Mouse (Mus musculus): ENCODE measurements around the gene Cks2.

Gene Cks2

DNA sequence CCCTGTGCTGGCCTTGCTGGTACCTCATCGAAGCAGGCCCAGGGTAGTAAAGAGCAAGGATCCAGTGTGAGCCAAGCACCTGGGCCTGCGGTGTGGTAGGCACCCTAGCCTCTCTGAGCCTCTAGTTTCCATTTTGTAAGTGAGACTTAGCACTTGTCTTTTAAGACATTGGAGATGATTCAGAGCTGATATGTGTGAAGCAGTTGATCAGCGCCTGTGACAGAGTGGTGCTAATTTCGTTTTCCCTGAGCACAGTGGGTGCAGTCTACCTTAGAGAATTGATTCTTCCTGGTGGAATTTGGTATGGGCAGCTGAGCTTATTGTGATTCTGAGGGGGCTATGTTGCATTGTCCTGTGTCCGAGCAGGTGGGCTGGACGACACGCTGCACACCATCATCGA is 36.6 kb downstream of the Cks2 start:
- DNase-seq = no peak

- DNase-seq = peak; percentile 60
These were observed 40.4 kb downstream of the Cks2 start for GRCm38 (mm10) chr13:51685290-51685966.

- DNase-seq = no peak
These were observed 41.9 kb downstream of the Cks2 start for GRCm38 (mm10) chr13:51686966-51687365.

DNA sequence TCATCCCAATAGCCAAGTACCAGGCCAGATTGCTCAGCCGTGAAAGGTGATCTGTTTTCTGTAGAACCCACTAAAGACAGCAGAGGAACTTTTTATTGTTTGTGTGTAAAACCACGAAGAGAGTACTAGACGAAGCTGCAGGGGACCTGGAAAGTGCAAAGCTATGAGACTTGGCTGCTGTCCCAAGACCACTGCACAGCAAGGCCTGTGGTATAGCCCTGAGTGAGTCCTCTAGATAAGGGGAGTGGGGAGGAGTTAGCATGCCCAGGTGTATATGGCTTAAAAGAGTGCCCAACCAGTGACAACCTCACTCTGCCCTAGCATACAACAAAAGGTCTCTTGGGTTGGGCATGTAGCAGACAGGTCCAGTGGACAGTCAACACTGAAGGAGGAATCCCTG is 43.7 kb downstream of the Cks2 start:
- no peak for DNase-seq

DNA sequence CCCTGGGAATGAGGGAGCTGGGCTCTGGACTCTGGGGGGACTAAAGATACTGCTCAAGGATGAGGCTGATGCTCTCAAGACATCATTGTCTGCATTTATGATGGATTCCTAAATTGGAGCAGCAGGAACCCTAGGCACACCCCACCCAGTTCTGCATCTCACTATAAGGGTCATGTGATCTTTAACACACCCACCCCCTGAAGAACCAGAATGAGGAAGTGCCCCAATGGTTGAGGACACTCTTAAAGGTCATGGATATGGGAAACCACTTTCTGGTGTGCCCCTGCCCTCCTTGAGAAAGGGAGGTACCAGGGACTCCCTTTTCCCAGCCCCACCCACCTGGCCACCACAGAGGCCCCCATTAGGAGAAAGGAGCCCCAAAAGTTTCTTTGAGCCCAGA is 51.4 kb downstream of the Cks2 start:
- DNase-seq = no peak

DNA sequence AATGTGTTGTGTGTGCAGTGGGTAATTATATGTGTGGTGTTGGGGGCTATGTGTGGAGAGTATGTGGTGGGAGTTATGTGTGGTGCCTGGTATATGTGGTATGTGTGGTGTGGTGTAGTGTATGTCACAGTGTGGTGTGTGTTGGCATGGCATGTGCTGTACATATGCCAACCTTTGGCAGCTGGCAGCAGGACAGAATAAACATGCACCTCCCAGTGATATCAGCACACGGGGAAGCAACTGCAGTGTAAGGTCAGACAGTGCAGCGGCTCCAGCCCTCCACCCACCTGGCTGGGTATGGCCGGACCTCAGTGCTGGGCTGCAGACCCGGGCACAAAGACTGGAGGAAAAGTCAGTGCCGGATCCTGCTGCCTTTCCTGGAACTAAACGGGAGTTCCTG is 52.4 kb downstream of the Cks2 start:
- DNase-seq = no peak

DNA sequence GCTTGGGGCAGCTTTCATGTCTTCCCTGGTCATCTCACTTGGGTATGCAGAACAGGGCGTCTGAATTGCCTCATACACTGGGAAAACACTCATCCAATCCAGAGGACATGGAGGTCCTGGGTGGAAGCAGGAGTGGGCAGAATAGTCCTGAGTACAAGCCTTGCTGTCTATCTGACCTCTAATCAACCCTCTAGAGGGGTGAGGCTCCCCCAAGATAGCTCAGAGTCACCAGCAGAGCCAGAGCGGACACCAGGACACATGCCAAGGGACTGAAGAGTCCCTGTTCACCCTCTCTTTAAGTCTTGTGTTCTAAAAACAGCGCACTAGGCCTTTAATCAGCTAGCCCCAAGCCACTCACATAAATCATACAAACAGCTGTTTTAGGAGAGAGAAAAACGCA is 52.9 kb downstream of the Cks2 start:
- DNase-seq = no peak

- DNase-seq = no peak
These were observed 53.3 kb downstream of the Cks2 start for GRCm38 (mm10) chr13:51698318-51698717.

All from kidney, postnatal 14 days (tissue).